Mouse (Mus musculus) cerebral cortex, adult 2 months (tissue): ENCODE data around the gene Tmem42.

Experiments used
- WGBS: fragments of 180-500 bp; shearing (Covaris S2); methylation state at CpG from one replicate; pipeline ENCODE4 v1.1.7; 2018; 5-methylcytosine and 5-hydroxymethylcytosine counted together

Tmem42 gene

DNA sequence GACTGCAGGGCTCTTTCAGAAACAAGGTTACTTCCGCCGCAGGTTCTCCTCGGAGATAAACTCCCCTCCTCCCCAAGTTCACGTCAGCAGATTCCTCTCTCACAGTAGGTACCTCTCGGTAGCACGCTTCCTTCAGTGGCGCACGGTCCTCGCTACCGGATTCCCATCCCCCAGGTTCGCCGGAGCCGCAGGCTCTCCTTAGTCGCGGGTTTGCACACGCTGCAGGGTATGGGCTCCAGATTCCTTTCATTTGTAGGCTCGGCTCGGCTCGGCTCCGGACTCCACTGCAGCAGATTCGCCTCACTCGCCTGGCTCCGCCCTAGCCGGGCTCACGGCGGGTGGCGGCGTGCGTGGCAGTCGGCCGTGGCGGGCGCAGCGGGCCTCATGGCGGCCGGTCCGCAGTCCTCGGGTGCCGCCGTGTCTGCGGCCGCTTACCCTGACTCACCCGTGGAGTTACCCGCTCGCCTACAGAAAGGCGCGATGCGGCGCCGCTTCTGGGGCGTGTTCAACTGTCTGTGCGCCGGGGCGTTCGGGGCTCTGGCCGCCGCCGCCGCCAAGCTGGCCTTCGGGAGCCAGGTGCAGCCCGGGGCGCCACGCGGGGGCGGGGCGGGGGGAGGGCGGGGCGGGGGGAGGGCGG is at the start of gene Tmem42:
TSS of gene Tmem42 (plus strand) at position 332 of the 637 bp plus-strand sequence.
- WGBS, result under 1% methylated on average over 55 of the region's 69 CpGs

DNA sequence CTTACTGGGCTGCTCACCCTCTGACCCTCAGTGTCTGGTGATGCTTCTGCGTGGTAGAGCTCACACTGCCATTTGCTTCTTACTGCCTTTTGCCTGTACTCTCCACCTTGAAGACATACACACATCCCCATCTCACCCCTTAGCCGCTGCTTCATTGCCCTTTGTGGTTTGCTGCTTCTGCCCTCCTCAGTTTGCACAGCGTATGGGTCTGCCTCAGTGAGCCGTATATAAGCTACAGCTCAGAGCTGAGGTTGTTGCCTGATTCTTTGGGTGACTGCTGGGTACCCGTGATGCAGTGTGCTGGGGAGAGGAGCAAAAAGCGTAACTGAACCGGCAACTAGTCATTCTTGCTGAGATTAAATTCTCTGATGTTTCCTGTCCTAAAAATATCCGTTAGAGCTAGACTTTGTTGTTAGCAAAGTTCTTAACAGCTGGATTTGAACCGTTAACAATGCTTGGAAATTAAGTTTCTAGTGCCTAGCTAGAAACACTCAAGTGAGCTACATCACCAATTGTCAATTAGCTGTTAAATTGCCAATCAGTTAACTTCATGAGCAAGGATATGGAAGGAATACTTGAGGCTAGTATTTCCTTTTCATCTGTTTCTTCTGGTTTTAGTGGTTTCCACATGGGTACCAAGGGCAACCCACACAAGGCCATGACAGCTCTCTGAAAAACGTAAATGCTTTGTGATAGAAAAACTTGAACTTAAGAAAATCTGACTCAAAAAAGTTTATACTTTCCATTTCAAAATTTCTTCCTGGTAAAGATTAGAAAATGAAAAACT is 22.5 kb upstream of the Tmem42 start:
- WGBS, result 93% methylated on average over 10 of the region's 10 CpGs

GRCm38 (mm10) chr9:122999193-122999586 is 21.9 kb upstream of the Tmem42 start:
- 95% methylated on average over 4 of the region's 4 CpGs for WGBS

DNA sequence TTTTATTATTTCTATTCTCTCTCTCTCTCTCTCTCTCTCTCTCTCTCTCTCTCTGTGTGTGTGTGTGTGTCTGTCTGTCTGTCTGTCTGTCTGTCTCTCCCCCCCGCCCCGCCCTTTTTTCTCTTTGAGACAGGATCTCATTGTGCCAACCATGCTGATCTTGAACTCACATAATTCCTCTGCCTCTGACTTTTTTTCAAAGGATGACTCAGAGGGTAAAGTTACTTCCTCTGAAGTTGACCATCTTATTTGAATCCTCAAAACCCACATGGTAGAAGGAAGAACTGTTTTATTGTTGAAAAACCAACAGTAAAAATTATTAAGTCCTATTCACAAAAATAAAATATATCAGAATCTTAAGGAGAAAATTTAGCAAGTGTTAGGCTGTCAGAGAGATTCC is 16.4 kb upstream of the Tmem42 start:
- 100% methylated on average over 2 of the region's 2 CpGs for WGBS

- WGBS, result 78% methylated on average over 6 of the region's 6 CpGs
Measured at GRCm38 (mm10) chr9:123006071-123006470, 15.1 kb upstream of the Tmem42 start.

GRCm38 (mm10) chr9:123021636-123022379 is 682 bp downstream of the Tmem42 start:
- WGBS, result 31% methylated on average over 21 of the region's 24 CpGs

- WGBS, result 89% methylated on average over 2 of the region's 2 CpGs
Measured at GRCm38 (mm10) chr9:123024201-123024600, 3.1 kb downstream of the Tmem42 start.

DNA sequence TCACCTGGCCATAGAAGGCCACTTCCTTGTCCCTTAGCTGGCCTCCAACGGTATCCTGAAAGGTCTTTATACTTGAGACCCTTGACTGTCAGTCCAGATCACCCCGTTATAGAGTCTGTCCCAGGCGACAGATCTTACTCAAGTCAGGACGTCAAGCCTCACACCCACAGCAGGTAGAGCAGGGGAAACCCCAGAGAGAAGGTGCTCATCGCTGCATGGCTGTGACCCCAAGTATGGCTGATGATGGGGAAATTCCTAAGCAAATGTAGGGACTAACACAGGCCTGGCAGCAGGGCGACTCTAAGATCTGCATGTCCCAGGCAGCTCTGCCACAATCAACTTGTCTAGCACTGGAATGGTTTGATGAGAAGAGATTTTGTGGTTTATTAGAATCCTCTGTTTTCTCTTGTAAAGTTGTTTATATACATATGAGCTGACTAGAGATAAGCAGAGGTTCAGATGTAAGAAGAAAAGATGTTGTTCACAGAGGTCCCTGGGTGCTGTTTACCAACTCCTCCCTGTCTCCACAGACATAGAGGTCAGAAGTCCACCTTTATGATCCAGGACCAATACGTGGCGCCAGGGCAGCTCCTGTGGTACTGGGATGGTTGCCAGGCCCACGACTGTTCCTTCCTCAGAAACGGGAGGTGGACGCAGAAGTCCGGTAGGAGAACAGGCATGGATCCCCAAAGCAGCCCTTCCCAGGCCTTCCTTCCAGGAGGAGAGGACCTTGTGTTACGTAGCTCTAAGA is 10.5 kb downstream of the Tmem42 start:
- WGBS, result 84% methylated on average over 13 of the region's 13 CpGs

GRCm38 (mm10) chr9:123034426-123034825 is 13.3 kb downstream of the Tmem42 start, which contains the start of gene Tgm4:
Tgm4 (plus strand) TSS chr9:123034726.
- WGBS, result 93% methylated on average over 4 of the region's 4 CpGs

DNA sequence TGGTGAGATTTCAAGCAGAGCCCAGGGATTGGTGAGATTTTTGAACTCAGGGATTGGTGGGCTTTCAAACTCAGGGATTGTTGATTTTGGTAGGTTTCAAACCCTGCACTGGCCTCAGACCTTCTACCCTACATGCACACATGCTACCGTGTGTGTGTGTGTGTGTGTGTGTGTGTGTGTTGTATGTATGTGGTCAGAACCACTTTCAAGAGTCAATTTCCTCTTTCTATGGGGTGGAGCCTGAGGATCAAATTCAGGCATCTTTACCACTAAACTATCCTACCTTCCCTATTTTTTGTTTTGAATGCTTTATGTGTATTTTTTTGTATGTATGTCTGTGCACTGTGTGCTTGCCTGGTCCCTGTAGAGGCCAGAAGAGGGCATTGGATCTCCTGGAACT is 26.5 kb downstream of the Tmem42 start:
- 79% methylated on average over 1 of the region's 1 CpGs for WGBS

DNA sequence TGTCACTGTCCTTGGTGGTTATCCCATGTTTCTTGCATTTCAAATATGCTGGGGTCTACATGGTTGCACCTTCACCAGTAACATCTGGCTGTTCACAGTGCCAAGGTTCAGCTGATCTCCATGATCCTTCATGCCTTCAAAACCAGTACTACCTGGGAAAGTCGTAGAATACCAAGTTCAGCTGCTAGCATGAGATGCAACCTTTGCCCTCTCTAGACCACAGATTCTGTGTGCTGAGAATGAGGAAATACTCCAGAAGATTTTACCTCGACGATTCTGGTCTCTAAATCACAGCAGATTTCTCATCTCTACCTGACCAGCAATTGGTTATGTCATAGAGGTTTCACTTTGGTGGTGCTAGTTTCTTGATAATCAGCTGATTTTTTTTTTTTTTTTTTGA is 39.0 kb downstream of the Tmem42 start:
- 89% methylated on average over 3 of the region's 3 CpGs for WGBS
